Mouse (Mus musculus) MN1 (cell line): ENCODE measurements around the gene Nsd2.

Source experiments
- DNase-seq: peaks from one replicate; pipeline ENCODE4 v3.0.0-alpha.2; 2016; ENCODE audit warnings: low spot score

Gene Nsd2

GRCm38 (mm10) chr5:33819876-33820732 is at the start of gene Nsd2:
TSS of gene Nsd2 (plus strand) at chr5:33820725.
- peak; percentile 96 for DNase-seq

DNA sequence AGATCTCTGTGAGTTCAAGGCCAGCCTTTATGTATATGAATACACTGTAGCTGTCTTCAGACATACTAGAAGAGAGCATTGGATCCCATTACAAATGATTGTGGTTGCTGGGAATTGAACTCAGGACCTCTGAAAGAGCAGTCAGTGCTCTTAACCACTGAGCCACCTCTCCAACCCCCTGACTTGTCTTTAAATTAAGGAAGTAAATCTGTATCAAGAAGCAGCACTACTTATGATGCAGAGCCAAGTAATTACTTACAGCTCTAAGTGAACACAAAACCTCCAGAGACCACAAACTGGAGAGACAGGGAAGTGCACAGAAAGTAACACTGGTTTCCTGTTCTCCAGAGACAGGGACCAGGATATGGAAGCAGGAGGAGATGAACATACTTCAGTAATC is 43.3 kb upstream of the Nsd2 start:
- DNase-seq: no peak

DNA sequence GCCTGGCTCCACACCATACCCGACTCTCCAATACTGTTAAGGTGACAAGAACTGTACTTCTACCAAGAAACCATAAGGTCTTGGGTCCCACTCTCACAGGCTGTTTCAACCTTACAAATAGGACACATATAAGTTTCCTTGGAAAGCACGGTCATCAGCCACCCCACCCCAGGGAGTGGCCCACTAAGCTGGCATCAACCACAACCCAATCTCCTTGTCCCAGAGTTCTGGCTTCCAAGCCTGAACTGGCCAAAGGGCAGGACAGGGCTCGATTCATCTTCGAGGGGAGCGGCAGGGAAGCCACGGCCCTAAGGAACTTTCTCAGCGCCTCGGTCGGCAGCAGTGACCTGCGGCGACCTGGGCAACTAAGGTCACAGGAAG is 38.6 kb upstream of the Nsd2 start:
- DNase-seq: peak; percentile 33

GRCm38 (mm10) chr5:33782345-33782998 is 38.1 kb upstream of the Nsd2 start, which contains the start of gene Letm1:
TSS of gene Letm1 (minus strand) at chr5:33782817.
- DNase-seq: peak; percentile 98

- peak; percentile 19 for DNase-seq
These were observed 37.5 kb upstream of the Nsd2 start for GRCm38 (mm10) chr5:33782999-33783390.

- no peak for DNase-seq
These were observed 28.4 kb upstream of the Nsd2 start for GRCm38 (mm10) chr5:33791912-33792643.

DNA sequence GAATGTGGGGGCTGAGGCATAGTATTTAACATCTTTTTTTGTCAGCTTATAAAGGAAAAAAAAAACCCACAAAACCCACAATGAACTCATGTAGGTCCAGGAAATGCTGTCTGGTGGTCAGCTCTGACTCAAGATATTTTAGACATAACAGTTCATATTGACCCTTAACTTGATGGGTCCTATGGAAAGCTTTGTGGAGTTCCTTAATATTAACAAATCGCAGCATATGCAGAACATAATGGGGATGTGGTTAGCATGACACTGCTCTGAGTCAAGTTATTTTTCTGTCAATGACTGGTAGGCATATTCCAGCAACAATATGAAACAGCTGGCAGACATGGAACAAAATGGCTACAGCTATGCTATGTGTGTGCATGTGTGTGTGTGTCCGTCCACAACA is 17.2 kb upstream of the Nsd2 start:
- no peak for DNase-seq

DNA sequence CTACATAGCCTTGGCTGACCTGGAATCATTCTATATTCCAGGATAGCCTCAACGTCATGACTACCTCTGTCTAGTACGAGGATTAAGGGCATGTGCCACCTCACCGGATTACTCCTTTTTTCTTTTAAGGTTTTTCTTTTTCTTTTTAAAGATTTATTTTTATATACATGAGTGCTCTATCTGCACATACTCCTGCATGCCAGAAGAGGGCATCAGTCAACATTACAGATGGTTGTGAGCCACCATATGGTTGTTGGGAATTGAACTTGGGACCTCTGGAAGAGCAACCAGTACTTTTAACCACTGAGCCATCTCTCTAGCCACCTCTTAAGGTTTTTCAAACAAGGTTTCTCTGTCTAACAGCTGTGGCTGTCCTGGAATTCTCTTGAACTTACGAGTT is 9.0 kb upstream of the Nsd2 start:
- no peak for DNase-seq

- DNase-seq: no peak
These were observed 4.4 kb upstream of the Nsd2 start for GRCm38 (mm10) chr5:33816008-33816725.

- no peak for DNase-seq
These were observed 2.4 kb upstream of the Nsd2 start for GRCm38 (mm10) chr5:33818104-33818503.

- DNase-seq: peak; percentile 77
These were observed 1.2 kb upstream of the Nsd2 start for GRCm38 (mm10) chr5:33819141-33819875.

- DNase-seq: peak; percentile 84
These were observed 452 bp downstream of the Nsd2 start for GRCm38 (mm10) chr5:33820733-33821621.

DNA sequence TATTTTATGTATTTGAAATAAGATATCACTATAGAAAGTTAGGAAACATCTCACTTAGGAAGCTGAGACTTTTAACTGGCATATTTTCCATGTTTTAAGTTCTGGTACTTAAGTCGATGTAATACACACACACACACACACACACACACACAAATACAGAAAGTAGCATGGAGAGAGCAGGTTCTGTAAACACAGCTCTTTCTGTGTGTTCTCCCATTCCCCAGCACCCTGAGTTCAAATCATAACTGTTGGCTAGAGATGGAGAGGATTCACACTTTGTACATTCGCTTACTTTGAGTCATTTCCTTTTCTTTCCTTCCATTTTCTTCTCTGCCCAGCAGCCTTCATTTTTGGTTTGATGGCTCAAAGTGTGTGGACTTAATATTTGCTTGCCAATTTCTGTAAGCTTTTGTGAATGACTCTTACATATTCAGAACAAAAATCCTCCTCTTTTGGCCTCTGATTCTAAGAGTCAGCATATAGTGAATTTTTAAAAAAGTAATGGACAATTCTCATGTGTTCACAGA is 1.4 kb downstream of the Nsd2 start:
- DNase-seq: peak; percentile 12

DNA sequence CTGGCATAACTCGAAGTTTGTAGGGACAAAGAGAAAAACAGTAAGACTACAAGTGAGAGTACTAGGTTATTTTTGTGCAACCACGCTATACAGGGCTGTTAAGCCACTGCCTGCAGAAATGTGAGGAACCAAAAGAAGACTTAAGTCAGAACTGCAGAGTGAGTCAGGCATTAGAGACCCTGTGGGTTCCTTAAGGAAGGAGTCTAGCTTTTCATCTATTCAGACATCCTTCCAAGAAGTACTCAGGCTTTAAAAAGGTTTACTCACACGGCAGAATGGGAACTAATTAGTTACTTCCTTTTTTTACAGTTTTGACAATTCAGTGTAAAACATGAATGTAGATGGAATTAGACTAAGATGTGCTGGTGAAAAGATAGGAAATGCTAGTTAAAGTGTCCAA is 1.9 kb downstream of the Nsd2 start:
- DNase-seq: peak; percentile 9

GRCm38 (mm10) chr5:33826001-33826400 is 5.5 kb downstream of the Nsd2 start:
- no peak for DNase-seq

GRCm38 (mm10) chr5:33828107-33828506 is 7.6 kb downstream of the Nsd2 start:
- no peak for DNase-seq

DNA sequence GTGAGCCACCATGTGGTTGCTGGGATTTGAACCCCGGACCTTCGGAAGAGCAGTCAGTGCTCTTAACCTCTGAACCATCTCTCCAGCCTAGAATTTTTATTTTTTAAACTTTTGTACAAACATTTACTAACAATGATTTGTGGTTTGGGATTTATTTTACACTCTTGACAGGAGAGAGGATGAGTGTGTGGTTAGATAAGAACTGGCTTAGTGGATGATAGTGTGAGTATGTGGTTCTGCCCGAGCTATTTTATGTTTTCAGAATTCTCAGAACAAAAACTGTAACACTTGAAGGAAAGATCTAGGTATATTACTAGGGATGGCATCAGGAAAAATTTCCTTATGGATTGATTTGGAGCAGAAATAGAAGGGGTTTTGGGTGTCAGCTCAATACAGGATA is 9.4 kb downstream of the Nsd2 start:
- no peak for DNase-seq

DNA sequence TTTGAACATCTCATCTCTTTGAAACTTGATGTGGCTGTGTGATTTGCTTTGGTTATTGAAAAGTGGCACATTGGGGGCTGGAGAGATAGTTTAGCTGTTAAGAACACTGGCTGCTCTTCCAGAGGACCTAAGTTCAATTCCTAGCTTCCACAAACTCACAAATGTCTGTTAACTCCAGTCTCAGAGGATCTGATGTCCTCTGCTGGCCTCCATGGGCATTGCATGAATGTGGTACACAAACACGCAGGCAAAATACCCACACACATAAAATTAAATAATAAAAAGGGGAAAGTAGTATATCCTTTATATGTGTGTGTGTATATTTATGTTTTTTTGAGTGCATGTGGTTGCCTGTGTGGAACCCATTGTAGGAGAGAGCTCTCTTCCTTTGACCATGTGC is 10.3 kb downstream of the Nsd2 start:
- no peak for DNase-seq

DNA sequence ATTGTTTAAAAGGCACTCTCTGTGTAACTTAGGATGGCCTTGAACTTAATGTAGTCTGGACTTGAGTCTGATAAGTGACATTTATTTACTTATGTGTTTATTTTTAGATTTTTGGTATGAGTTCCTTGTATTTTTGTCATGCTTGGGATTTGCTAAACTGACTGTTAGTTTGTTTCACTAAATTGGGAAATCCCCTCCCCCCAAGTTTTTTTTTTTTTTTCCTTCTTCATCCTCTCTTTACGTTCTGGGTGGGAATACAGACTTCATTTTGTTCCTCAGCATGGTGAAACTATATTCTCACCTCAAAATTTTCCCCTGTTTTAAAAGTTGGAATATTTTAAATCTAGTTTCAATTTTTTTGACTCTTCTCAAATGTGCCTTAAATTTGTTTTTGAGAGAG is 20.8 kb downstream of the Nsd2 start:
- no peak for DNase-seq

- DNase-seq: no peak
These were observed 22.0 kb downstream of the Nsd2 start for GRCm38 (mm10) chr5:33842549-33842948.
